Mouse (Mus musculus): ENCODE results near the gene Ptpn11. TPM values are rescaled to one million over a fixed set of nuclear protein-coding genes. Genes with fewer than 3 reads are reported as not detected.

The Ptpn11 gene
- polyA plus RNA-seq, 1 experiment from 2014 or later = 17.2 TPM

- peak; percentile 44; the same call in 1 of the 2 replicates for ATAC-seq (ENCODE audit: low read depth)
- no peaks in the 10 kb centered on the region for H3K36me3 ChIP-seq
- peak overlapping the region; percentile 88 for H3K4me3 ChIP-seq
- peaks cover 46% of the 10 kb centered on the region for H3K4me1 ChIP-seq (replicated peaks)
- peaks cover 4% of the 10 kb centered on the region; the same call in 1 of the 2 replicates for H3K27me3 ChIP-seq
- H3K9me3 ChIP-seq = no peaks in the 10 kb centered on the region
- 9% methylated on average over 17 of the region's 17 CpGs for WGBS
- H3K27ac ChIP-seq (replicated peaks) = peak overlapping the region; percentile 83
- peak overlapping the region; percentile 86 for H3K9ac ChIP-seq
- peak overlapping the region; percentile 78 for H3K4me2 ChIP-seq
These were observed 348 bp upstream of the Ptpn11 start for GRCm38 (mm10) chr5:121191584-121191906.

GRCm38 (mm10) chr5:121190210-121190835 is 874 bp downstream of the Ptpn11 start:
- Histone ChIP-seq H3K9me3 (no peaks in the 10 kb centered on the region), H3K27ac (replicated peaks) (peak overlapping the region; percentile 83), H3K4me2 (peak overlapping the region; percentile 92), H3K36me3 (no peaks in the 10 kb centered on the region), H3K4me3 (peak overlapping the region; percentile 88), H3K4me1 (replicated peaks) (peaks cover 58% of the 10 kb centered on the region), H3K9ac (peak overlapping the region; percentile 86), H3K27me3 (no peaks in the 10 kb centered on the region)
- no peak; the same call in 1 of the 2 replicates for ATAC-seq (ENCODE audit: low read depth)
- WGBS = 34% methylated on average over 21 of the region's 21 CpGs

GRCm38 (mm10) chr5:121189182-121189581 is 2.0 kb downstream of the Ptpn11 start:
- peaks cover 70% of the 10 kb centered on the region for H3K4me1 ChIP-seq (replicated peaks)
- WGBS = 78% methylated on average over 9 of the region's 9 CpGs
- H3K27ac ChIP-seq (replicated peaks) = no peak overlapping the region
- H3K4me2 ChIP-seq = peak overlapping the region; percentile 26
- H3K9me3 ChIP-seq = no peaks in the 10 kb centered on the region
- no peak overlapping the region for H3K4me3 ChIP-seq
- no peaks in the 10 kb centered on the region for H3K36me3 ChIP-seq
- H3K9ac ChIP-seq = 0 out of 2 replicates have a peak overlapping the region, but pooled peaks have one; percentile 12
- no peak for ATAC-seq (ENCODE audit: low read depth)
- no peaks in the 10 kb centered on the region for H3K27me3 ChIP-seq

GRCm38 (mm10) chr5:121188265-121188664 is 2.9 kb downstream of the Ptpn11 start:
- Histone ChIP-seq H3K4me3 (no peak overlapping the region), H3K4me1 (replicated peaks) (peaks cover 79% of the 10 kb centered on the region), H3K9me3 (no peaks in the 10 kb centered on the region), H3K36me3 (no peaks in the 10 kb centered on the region), H3K9ac (no peak overlapping the region), H3K27ac (replicated peaks) (no peak overlapping the region), H3K27me3 (no peaks in the 10 kb centered on the region), H3K4me2 (0 out of 2 replicates have a peak overlapping the region, but pooled peaks have one; percentile 26)
- WGBS = 90% methylated on average over 9 of the region's 9 CpGs
- no peak for ATAC-seq (ENCODE audit: low read depth)

GRCm38 (mm10) chr5:121187580-121188001 is 3.6 kb downstream of the Ptpn11 start:
- H3K36me3 ChIP-seq = no peaks in the 10 kb centered on the region
- peak overlapping the region; percentile 4; the same call in 1 of the 2 replicates for H3K4me2 ChIP-seq
- ATAC-seq (ENCODE audit: low read depth) = no peak
- 0 out of 2 replicates have a peak overlapping the region, but pooled peaks have one; percentile 41 for H3K9ac ChIP-seq
- no peaks in the 10 kb centered on the region for H3K27me3 ChIP-seq
- no peaks in the 10 kb centered on the region for H3K9me3 ChIP-seq
- H3K4me1 ChIP-seq (replicated peaks) = peaks cover 86% of the 10 kb centered on the region
- no peak overlapping the region; the same call in 1 of the 2 replicates for H3K27ac ChIP-seq (replicated peaks)
- 47% methylated on average over 8 of the region's 8 CpGs for WGBS
- H3K4me3 ChIP-seq = no peak overlapping the region

- Histone ChIP-seq H3K9ac (peak overlapping the region; percentile 53; the same call in 1 of the 2 replicates), H3K4me2 (peak overlapping the region; percentile 24), H3K27me3 (no peaks in the 10 kb centered on the region), H3K9me3 (no peaks in the 10 kb centered on the region), H3K4me3 (no peak overlapping the region), H3K36me3 (no peaks in the 10 kb centered on the region; the same call in 1 of the 2 replicates), H3K4me1 (replicated peaks) (peaks cover 86% of the 10 kb centered on the region), H3K27ac (replicated peaks) (peak overlapping the region; percentile 23; the same call in 1 of the 2 replicates)
- ATAC-seq (ENCODE audit: low read depth) = no peak
- 18% methylated on average over 11 of the region's 11 CpGs for WGBS
These were observed 6.1 kb downstream of the Ptpn11 start for GRCm38 (mm10) chr5:121184945-121185551.

GRCm38 (mm10) chr5:121184375-121184774 is 6.8 kb downstream of the Ptpn11 start:
- 70% methylated on average over 2 of the region's 2 CpGs for WGBS
- H3K9ac ChIP-seq = no peak overlapping the region
- peaks cover 84% of the 10 kb centered on the region for H3K4me1 ChIP-seq (replicated peaks)
- peak overlapping the region; percentile 23 for H3K27ac ChIP-seq (replicated peaks)
- no peak for ATAC-seq (ENCODE audit: low read depth)
- H3K4me2 ChIP-seq = no peak overlapping the region
- H3K27me3 ChIP-seq = no peaks in the 10 kb centered on the region
- H3K9me3 ChIP-seq = no peaks in the 10 kb centered on the region
- H3K4me3 ChIP-seq = no peak overlapping the region
- no peaks in the 10 kb centered on the region; the same call in 1 of the 2 replicates for H3K36me3 ChIP-seq

- Histone ChIP-seq H3K9me3 (no peaks in the 10 kb centered on the region), H3K27me3 (no peaks in the 10 kb centered on the region), H3K4me1 (replicated peaks) (peaks cover 79% of the 10 kb centered on the region), H3K9ac (no peak overlapping the region), H3K36me3 (no peaks in the 10 kb centered on the region; the same call in 1 of the 2 replicates), H3K4me2 (no peak overlapping the region), H3K4me3 (no peak overlapping the region), H3K27ac (replicated peaks) (0 out of 2 replicates have a peak overlapping the region, but pooled peaks have one; percentile 23)
- WGBS = 34% methylated on average over 9 of the region's 9 CpGs
- no peak for ATAC-seq (ENCODE audit: low read depth)
These were observed 7.9 kb downstream of the Ptpn11 start for GRCm38 (mm10) chr5:121183269-121183668.

GRCm38 (mm10) chr5:121179077-121179857 is 11.9 kb downstream of the Ptpn11 start:
- Histone ChIP-seq H3K36me3 (peaks cover 2% of the 10 kb centered on the region), H3K9me3 (no peaks in the 10 kb centered on the region), H3K27ac (replicated peaks) (no peak overlapping the region), H3K9ac (no peak overlapping the region), H3K4me3 (no peak overlapping the region), H3K4me2 (no peak overlapping the region), H3K4me1 (replicated peaks) (peaks cover 39% of the 10 kb centered on the region), H3K27me3 (no peaks in the 10 kb centered on the region)
- 68% methylated on average over 9 of the region's 9 CpGs for WGBS
- ATAC-seq (ENCODE audit: low read depth) = no peak

GRCm38 (mm10) chr5:121172835-121173234 is 18.4 kb downstream of the Ptpn11 start:
- Histone ChIP-seq H3K9ac (no peak overlapping the region), H3K9me3 (no peaks in the 10 kb centered on the region), H3K27me3 (no peaks in the 10 kb centered on the region), H3K27ac (replicated peaks) (no peak overlapping the region), H3K4me3 (no peak overlapping the region), H3K4me2 (no peak overlapping the region), H3K4me1 (replicated peaks) (no peaks in the 10 kb centered on the region), H3K36me3 (peaks cover 35% of the 10 kb centered on the region)
- 93% methylated on average over 4 of the region's 4 CpGs for WGBS
- ATAC-seq (ENCODE audit: low read depth) = no peak

GRCm38 (mm10) chr5:121169588-121169987 is 21.6 kb downstream of the Ptpn11 start:
- no peak overlapping the region for H3K4me3 ChIP-seq
- H3K36me3 ChIP-seq = peaks cover 65% of the 10 kb centered on the region
- no peak overlapping the region for H3K27ac ChIP-seq (replicated peaks)
- no peak for ATAC-seq (ENCODE audit: low read depth)
- H3K27me3 ChIP-seq = no peaks in the 10 kb centered on the region
- no peaks in the 10 kb centered on the region for H3K9me3 ChIP-seq
- no peaks in the 10 kb centered on the region for H3K4me1 ChIP-seq (replicated peaks)
- H3K9ac ChIP-seq = no peak overlapping the region
- no peak overlapping the region for H3K4me2 ChIP-seq
- whole genome bisulfite sequencing = 93% methylated on average over 2 of the region's 2 CpGs

- H3K36me3 ChIP-seq = peaks cover 83% of the 10 kb centered on the region
- no peak overlapping the region for H3K27ac ChIP-seq (replicated peaks)
- no peaks in the 10 kb centered on the region for H3K27me3 ChIP-seq
- H3K4me2 ChIP-seq = no peak overlapping the region
- ATAC-seq (ENCODE audit: low read depth) = no peak
- no peak overlapping the region for H3K4me3 ChIP-seq
- no peaks in the 10 kb centered on the region for H3K4me1 ChIP-seq (replicated peaks)
- no peak overlapping the region for H3K9ac ChIP-seq
- WGBS = 95% methylated on average over 6 of the region's 6 CpGs
- no peaks in the 10 kb centered on the region for H3K9me3 ChIP-seq
These were observed 24.3 kb downstream of the Ptpn11 start for GRCm38 (mm10) chr5:121166884-121167283.
